14 mouse cellular contexts compared by ENCODE assay signal in genomic region chr9:95546679-95547078, GRCm38 (mm10). TPM values are rescaled to one million over a fixed set of nuclear protein-coding genes. Genes with fewer than 3 reads are reported as not detected.
DNase-seq lines count a peak whose midpoint lies in the region; ATAC-seq lines count a peak whose summit lies in the region.
"Had no signal": no experiment of that assay in that cellular context is flagged by ENCODE, and none has a peak within 500 bp of the region (broad histone marks: within the 10 kb centered on the region; RNA-seq: fewer than 3 reads in every experiment).

No protein-coding gene starts in this region.

- H3K27me3 ChIP-seq in midbrain, embryonic 16.5 days (ENCODE audit: control insufficient read depth, insufficient read depth, low read depth, low read length), result no peaks in the 10 kb centered on the region

- H3K4me1 ChIP-seq in midbrain, embryonic 16.5 days (ENCODE audit: control insufficient read depth, insufficient read depth, low read length), result 0 out of 2 replicates have a peak, but pooled peaks cover 3% of the 10 kb centered on the region

- H3K9me3 ChIP-seq in midbrain, embryonic 16.5 days (replicated peaks; ENCODE audit: control insufficient read depth, low read length, poor library complexity, severe bottlenecking), result no peaks in the 10 kb centered on the region
- H3K9me3 ChIP-seq: hindbrain, embryonic 10.5 days had no signal

- H3K9ac ChIP-seq in midbrain, embryonic 16.5 days (ENCODE audit: low read depth, low read length), result no peak overlapping the region

- peak; percentile 92 for ATAC-seq in erythroblast, adult 5-6 weeks (replicated peaks; ENCODE audit: low FRiP score, poor library complexity, severe bottlenecking)
- 0 out of 2 replicates have a peak, but pooled peaks have one; percentile 43 for ATAC-seq in megakaryocyte, adult 5-6 weeks (ENCODE audit: poor library complexity, severe bottlenecking)
- no peak for ATAC-seq in midbrain, embryonic 16.5 days
- ATAC-seq: lung, postnatal 0 days had no signal

- no peak overlapping the region for H3K4me2 ChIP-seq in midbrain, embryonic 16.5 days (ENCODE audit: low read length)

- DNase-seq in adrenal gland, postnatal 14 days, result peak; percentile 42
- no peak for DNase-seq in adrenal gland, adult 18-20 months (ENCODE audit: low spot score in 2 of 2)
- DNase-seq in ES-CJ7 (ENCODE audit: low read depth, low spot score), result peak; percentile 36
- DNase-seq in neural tube, embryonic 10.5 days (ENCODE audit: extremely low spot score, low spot score), result no peak
- no peak for DNase-seq in retina, postnatal 1 day
- DNase-seq: B cell, adult 2 months; cerebellum, postnatal 10 days; kidney, adult 9 months; right cerebral cortex, postnatal 4 days had no signal

- H3K4me3 ChIP-seq in midbrain, embryonic 16.5 days (ENCODE audit: low read depth, low read length), result no peak overlapping the region
- H3K4me3 ChIP-seq: hindbrain, embryonic 10.5 days had no signal

- H3K36me3 ChIP-seq in midbrain, embryonic 16.5 days (ENCODE audit: control insufficient read depth, insufficient read depth, low read length), result no peaks in the 10 kb centered on the region
- H3K36me3 ChIP-seq: hindbrain, embryonic 10.5 days had no signal

- no peak overlapping the region for H3K27ac ChIP-seq in midbrain, embryonic 16.5 days (ENCODE audit: low read length)
- H3K27ac ChIP-seq: hindbrain, embryonic 10.5 days had no signal

- 62% methylated on average over 7 of the region's 7 CpGs for WGBS in midbrain, embryonic 16.5 days

RNA-seq across cellular contexts. Expression of gene Paqr9, which starts 12.8 kb away (rescaled TPM):
- total RNA-seq in adrenal gland, postnatal 14 days (2021), result 9.8 and 20.8 TPM in 2 replicates
- total RNA-seq in adrenal gland, adult 18-20 months (2021), result 10 to 100 TPM in 1 of 2 experiments, 1 to 10 TPM in 1; 8.4 to 16.1 TPM
- 89.2 and 103 TPM in 2 replicates for total RNA-seq in erythroblast, adult 5-6 weeks (2015; ENCODE audit: low replicate concordance)
- total RNA-seq in erythroblast, adult 5-6 weeks (2017; ENCODE audit: low replicate concordance), result 114 and 145 TPM in 2 replicates
- total RNA-seq in megakaryocyte, adult 5-6 weeks (2015), result 0.38 and 0.84 TPM in 2 replicates
- 0.37 and 1.7 TPM in 2 replicates for total RNA-seq in megakaryocyte, adult 5-6 weeks (2017)
- 5.5 and 5.7 TPM in 2 replicates for polyA plus RNA-seq in midbrain, embryonic 16.5 days (2015; fragmentation: Nextera tagmentation; extraction: Ambion mirVana)

RNA-seq across cellular contexts. Expression of gene U2surp, which starts 34.9 kb away (rescaled TPM):
- 62.2 and 63.0 TPM in 2 replicates for total RNA-seq in adrenal gland, postnatal 14 days (2021)
- total RNA-seq in adrenal gland, adult 18-20 months (2021), result 10 to 100 TPM; 52.4 to 55.9 TPM
- 46.0 and 63.0 TPM in 2 replicates for total RNA-seq in erythroblast, adult 5-6 weeks (2015; ENCODE audit: low replicate concordance)
- total RNA-seq in erythroblast, adult 5-6 weeks (2017; ENCODE audit: low replicate concordance), result 50.9 and 52.0 TPM in 2 replicates
- total RNA-seq in megakaryocyte, adult 5-6 weeks (2015), result 59.0 and 60.7 TPM in 2 replicates
- total RNA-seq in megakaryocyte, adult 5-6 weeks (2017), result 119 and 130 TPM in 2 replicates
- polyA plus RNA-seq in midbrain, embryonic 16.5 days (2015; fragmentation: Nextera tagmentation; extraction: Ambion mirVana), result 117 and 131 TPM in 2 replicates

Comparison
In these comparisons a context has a peak if more than half of its experiments do, and no peak if none do; other contexts are left out.
1. DNase-seq: peak in adrenal gland, postnatal 14 days (single experiment) and ES-CJ7 (single experiment); none in adrenal gland, adult 18-20 months (0 of 2), neural tube, embryonic 10.5 days (single experiment) and retina, postnatal 1 day (single experiment).